Mouse (Mus musculus): ENCODE measurements around the gene Ift88.

The Ift88 gene

DNA sequence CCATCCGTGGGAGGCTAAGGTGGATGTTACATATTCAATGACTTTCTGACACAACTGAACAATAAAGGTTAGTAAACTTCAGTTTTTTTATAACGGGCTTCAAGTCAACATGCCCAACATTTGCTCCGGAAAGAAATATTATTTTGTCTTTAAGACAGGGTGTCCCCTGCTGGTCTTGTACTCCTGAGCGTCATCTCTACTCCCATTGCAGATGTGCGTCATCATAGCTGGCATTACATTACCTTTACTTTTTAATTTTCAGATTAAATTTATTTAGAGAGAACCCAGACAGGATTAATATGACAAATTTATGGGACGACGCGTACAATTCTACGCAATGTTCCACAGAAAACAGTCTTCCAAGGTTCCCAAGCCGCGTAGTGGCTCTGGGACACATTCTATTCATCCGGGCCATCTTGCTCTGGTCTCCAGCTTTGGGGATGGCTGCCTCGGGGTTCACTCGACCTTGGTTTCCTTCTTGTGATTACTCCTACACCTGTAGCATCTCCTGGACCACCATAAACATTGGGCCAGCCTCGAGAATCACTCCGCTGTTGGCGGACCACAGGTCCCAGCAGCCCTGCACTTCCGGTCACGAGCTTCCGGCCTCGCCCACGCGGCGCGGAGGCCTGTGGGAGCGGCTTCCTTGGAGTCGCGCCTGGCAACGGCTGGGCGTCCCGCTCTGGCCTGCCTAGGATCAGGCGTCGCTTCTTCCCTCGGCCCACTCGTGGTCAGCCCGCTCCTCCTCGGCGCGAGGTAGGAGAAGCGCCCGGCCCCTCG is at the start of gene Ift88:
TSS of gene Ift88 (plus strand) at position 631 of the 780 bp plus-strand sequence.
- in situ Hi-C loops (cut with MboI) = loop anchor here (25.0 kb wide), 1 partner anchor 311 kb away; the partner anchor contains the start of genes Gjb2 and Gm4491

DNA sequence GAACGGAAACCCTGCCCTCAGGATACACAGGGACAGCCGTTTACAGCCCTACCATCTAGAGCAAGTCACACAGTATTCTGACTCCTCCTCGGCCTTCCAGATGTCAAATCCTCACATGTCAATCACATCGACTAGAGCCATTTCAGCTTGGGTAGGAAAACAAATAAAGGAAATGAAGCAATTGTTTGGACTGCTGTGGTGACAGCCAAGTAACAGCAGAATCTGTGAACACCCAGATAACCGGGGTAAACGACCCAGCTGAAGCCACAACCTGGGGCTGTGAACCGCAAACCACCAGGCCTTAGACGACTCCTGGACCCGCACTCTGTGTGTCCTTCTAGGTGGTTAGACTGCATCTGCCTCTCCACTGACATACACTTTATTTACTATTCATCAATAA is 48.7 kb upstream of the Ift88 start:
- in situ Hi-C loops (cut with MboI) = no loop called here

DNA sequence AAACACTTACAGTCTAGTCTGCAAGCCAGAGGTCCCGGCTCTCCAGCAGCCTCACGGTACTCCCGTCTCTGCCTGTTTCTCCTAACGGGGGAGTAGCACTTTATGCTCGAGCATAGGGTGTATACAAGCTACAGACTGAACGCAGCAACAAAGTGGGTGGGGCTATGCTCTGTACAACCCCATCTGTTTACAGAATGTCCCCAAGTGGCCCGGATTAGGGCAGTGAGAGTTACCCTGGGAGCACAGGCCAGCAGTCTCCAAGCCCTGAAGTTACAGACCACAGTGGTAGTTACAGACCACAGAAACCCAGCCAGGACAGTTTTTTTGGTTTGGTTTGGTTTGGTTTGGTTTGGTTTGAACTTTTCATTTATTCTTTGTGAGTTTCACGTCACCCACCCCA is 47.8 kb upstream of the Ift88 start:
- in situ Hi-C loops (cut with MboI) = no loop called here

DNA sequence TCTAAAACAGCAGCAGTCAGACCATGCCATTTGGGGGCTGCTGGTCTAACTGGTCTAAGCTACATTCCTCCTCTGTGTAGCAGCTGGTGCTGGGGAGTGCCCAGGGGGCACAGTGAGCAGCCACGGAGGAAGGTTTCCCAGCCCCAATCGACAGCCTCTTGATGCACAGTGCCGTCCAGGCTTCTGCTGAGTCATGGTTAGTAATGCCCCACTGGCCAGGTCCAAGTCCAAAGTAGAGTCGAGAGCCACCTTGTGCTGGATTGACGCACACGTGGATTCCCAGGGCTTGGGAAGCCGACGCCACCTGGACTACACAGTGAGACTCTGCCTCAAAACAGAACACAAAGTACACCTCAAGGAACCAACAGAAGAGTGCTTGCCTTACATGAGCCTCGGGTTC is 46.9 kb upstream of the Ift88 start:
- in situ Hi-C loops (cut with MboI) = no loop called here

DNA sequence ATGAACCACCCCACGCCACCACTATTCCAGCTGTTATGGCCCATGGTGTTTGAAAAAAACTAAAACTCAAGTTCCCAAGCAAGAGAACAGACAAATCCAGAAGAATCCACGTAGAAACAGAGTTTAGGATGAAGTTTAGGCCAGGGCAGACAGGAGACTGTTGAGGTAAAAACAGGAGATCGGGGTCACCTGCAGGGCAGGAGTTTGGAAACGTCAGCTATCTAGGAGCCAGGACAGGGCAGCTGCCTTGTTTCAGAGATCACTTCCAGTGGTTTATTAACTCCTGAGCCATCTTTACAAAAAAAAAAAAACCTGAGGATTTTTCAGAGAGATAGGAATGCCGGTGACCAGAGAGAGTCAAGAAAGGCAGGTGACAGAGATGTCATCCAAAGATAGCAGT is 46.3 kb upstream of the Ift88 start:
- in situ Hi-C loops (cut with MboI) = no loop called here

DNA sequence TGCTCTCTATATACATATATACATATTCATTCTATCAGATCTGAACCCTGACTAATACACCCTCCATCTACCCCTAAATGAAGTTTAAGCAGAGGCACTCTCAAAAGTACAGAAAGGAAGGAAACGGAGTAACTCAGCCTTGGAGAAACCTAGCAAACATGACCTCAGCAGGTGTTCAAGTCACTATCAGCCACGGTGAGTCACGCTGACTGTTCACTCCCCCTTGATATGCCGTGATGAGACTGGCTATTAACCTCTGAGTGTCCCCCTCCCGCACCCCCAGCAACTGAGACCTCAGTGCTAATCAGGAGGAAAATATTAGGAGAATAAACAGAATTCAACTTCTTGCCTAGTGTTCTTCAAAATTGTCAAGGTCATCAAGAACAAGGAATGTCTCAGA is 38.2 kb upstream of the Ift88 start:
- in situ Hi-C loops (cut with MboI) = no loop called here

DNA sequence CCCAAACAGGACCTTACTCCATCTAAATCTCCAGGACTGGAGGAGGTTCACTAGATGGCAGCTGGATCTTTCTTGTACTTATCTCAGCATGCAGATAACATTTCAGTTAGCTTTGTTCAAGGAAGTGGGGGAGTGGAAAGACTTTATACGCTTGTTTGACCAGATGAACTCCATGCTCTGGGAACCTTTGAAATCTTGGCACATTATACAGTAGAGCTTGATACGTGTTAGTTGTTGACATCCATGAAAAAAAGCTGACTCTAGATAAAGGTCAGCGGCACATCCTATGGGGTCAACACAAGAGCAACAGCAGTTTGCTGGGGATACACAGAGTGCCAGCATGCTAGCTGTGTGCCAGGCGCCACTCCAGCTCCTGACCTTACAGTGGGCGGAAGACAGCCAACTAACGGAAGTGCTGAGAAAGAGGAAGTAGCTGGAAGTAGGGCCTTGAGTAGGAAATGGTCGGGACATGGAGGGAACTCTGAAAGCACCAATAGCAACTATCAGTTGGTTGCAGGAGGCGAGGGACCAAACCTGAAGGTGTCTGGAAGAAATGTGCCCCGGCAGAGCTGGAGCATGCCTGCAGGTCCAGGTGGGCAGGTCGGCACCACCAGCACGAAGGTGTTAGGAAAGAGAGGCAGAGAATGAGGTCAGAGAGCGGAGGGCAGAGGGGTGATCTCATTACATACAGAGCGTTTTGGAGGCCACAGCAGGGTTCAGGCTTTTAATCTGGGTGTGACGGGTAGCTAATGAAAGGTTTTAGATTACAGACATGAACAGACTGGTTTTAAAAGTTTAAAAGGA is 36.9 kb upstream of the Ift88 start:
- in situ Hi-C loops (cut with MboI) = no loop called here

DNA sequence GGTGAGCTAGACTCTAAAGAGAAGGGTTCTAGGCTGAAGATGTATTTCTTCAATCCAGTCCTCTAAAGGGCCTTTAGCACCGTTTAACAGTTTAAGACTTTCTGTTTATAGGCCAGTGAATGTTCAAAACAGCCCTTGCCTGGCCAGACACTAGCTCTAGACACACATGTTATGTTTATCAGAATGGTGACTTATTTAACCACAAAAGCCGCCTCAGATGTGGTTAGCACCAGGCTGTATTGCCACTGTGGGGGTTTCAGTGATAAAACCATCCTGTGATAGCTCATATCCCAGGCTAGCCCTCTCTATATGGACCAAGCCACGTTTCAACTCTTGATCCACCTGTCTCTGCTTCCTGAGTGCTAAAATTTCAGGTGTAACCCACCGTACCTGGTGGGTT is 32.2 kb upstream of the Ift88 start:
- in situ Hi-C loops (cut with MboI) = no loop called here

DNA sequence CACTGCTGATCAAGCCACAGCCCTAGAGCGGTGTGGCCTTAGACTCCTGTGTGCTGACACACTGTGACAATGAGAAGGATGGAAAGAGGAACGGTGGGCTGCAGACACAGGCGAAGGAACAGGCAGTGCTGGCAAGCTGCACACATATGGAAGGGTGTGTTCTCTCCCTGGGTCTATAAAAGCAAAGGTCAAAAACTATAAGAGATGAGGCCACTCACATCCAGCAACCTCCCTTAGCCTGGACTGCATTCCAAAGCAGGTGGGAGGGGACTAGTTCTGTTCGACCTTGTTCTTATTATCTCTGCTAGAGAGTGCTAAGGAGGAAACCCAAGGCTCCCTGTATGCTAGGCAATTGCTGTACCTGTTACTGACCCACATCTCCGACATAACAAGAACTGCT is 31.6 kb upstream of the Ift88 start:
- in situ Hi-C loops (cut with MboI) = no loop called here

DNA sequence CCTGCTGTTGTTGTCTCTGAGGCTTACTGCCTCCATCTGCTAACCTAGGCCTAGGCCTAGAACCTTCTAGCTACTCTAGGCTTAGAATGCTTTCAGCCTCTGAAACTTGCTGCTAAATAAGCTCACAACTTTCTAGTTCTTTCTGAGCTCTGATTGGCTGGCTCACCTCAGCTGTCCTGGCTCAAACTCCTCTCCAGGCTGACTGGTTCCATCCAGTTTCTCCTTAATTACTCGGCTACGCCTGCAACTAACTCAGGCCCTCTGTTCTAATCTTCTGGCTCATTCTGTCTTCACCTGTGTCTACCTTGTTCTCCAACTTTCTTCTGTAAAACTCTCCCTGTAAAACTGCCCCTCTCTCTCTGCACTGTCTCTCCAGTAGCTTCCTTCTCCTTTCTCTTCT is 28.4 kb upstream of the Ift88 start:
- in situ Hi-C loops (cut with MboI) = no loop called here

DNA sequence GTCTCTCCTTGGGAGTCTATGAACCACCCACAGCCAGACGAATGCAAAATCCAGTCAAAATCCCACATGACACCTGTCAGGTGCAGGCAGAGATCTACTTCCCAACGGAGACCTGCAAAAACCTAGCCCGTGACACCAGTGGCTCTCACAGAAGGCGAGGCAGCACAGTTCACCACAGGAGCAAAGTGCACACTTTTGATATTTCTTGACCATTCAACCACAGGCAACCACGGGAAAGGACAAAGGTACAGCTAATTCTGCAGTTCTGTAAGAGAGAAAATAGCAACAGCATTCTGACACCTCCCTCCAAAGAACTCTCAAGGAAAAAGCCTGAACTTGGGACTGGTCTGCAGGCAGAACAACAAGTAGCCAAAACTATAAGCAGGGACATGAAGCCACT is 26.6 kb upstream of the Ift88 start:
- in situ Hi-C loops (cut with MboI) = no loop called here

DNA sequence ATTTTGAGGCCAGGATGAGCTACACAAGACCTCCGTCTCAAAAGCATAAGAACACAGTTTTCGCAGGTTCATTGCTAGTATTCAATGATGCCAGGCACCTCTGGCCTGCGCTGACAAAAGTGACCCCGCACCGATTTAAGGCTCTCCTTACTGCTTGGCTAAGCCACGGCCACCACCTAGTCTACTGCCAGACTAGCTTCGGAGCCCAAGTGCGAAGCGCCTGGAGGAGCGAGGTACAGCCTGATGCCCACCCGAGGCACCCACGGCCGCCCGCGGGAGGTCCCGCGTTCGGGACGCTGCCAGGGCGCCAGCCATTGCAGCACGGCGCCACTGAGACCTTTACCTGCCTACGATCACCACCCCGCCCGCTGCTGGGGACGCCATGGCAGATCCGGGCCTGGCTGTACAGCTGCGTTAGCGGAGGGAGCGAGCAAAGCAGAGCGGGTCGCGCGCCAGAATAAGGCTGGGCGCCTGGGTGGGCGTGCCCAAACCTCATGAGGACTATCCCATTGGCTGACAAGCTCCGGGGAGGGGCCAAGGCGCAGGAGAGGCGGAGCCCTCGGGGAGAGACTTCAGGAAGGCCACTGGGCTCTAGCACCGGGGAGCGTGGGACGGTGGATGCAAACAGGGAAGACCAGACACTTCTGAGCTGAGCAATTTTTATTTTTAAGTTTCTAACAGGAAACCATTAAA is 25.7 kb upstream of the Ift88 start, which contains the start of gene Cryl1:
TSS of gene Cryl1 (minus strand) at position 465 of the 693 bp plus-strand sequence.
- in situ Hi-C loops (cut with MboI) = no loop called here

DNA sequence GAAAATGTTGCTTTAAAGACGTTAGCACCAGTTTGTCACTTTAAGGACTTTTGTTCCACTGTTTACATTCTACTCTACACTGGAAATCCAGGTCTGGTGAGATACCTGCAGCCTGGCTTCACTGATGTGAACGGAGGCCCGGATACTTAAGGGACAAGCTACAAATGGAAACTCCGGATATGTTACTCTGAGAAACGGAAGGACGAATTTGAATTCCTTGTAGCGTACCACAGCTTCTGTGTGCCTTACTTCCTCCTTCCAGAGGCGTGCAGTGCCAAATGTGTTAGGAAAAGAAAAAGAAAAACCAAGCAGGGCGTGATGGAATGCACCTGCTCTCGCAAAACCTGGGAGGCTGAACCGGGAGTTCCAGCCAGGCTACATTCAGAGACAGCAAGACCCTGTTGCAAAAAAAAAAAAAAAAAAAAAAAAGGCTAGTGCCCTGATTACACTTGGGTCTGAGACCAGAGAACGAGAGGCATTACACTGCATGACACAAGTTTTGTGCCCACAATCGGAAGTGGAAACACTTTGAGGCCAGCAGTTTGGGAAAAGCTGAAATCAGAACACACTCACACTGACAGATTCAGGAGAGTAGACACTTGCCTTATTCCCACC is 24.9 kb upstream of the Ift88 start:
- in situ Hi-C loops (cut with MboI) = no loop called here

DNA sequence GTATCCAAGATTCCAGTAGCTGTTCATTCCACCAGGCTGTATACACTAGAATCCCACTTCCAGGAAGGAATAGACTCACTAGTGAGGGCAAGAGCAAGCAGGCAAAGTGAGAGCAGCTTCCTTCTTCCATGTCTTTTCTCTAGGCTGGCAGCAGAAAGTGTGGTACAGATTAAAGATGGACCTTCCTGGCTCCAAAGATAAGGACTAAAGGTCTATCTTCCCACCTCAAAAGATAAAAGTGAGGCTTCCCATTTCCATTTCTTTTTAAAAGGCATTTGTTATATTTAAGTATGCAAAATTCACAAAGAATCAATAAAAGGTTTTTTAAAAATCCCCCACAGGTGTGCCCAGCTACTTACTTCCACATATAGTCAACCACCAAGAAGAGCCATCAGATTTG is 21.0 kb upstream of the Ift88 start:
- in situ Hi-C loops (cut with MboI) = loop anchor here (25.0 kb wide), 1 partner anchor 291 kb away; the partner anchor contains the start of genes Gjb2 and Gm4491

DNA sequence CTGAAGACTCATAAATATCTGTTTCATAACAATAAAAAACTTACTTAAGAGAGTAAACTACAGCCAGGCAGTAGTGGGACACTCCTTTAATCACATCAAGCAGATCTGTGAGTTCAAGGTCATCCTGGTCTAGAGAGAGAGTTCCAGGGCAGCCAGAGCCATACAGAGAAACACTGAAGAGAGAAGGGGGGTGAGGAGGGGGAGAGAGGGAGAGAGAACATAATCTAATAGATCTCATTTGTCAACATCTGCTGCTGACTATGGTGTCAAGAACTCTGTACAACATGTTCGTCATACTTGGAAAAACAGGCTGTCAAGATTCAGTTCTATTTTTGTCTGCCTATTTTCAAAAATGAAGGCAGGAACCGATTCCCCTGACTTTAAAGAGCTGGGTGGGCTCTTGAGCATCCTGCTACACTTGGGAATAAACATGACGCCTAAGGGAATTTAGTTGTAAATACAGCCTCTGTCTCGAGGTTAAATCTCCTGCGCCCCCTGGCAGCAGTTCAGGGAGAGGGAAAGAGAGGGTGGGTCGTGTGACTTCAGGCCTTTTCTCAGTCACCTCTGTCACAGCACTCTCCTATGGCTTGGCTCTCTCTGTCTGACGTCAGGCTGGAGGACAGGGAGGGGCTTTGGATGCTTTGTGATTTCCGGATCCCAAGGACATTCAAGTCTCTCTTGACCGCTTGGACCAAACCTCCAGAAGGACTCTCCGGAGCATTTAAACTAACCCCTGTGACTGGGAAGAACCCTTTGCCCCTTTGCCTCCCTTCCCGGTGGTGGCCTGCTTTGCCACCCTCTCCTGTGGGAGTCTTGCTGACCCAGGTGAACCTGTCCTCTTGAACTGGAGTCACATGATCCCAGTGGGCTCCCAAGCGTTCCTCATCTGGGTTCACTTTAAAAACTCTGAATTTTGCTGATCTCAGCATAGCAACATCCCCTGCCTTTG is 16.5 kb upstream of the Ift88 start:
- in situ Hi-C loops (cut with MboI) = loop anchor here (25.0 kb wide), 1 partner anchor 295 kb away; the partner anchor contains the start of genes Gjb2 and Gm4491

DNA sequence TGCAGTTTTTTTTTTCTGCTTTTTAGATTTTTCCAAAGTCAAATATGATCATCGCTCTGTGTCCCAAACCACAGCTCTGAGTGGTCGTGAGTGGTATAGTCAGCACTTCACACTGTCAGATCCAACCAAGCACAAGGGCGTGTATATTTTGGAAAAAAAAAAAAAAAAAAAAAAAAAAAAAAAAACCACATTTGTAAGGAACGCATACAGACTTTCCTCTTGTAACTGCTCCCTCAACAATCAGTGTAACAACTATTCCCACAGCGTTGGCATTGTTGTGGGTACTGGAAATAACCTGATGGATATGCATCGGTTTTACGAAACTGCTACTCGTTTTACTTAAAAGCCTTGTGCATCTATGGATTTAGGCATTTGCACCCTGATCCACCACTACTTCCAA is 15.8 kb upstream of the Ift88 start:
- in situ Hi-C loops (cut with MboI) = loop anchor here (25.0 kb wide), 1 partner anchor 296 kb away; the partner anchor contains the start of genes Gjb2 and Gm4491

DNA sequence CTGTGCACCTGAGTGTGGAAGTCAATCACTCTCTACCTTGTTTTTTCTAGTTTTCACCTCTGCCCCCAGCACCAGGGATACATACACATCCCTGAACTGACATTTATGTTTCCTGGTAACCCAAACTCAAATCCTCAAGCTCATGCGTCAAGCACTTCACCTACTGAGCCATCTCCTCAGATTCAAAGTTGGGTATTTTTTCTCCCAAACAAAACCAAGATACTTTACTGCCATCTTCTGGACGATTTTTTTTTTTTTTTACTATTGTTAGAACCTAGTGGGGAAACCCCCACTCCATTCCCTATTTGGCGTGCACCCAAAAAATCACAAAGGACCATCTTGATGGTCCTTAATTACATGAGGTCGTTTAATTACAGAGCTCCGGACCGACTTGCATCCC is 14.8 kb upstream of the Ift88 start:
- in situ Hi-C loops (cut with MboI) = loop anchor here (25.0 kb wide), 1 partner anchor 297 kb away; the partner anchor contains the start of genes Gjb2 and Gm4491

DNA sequence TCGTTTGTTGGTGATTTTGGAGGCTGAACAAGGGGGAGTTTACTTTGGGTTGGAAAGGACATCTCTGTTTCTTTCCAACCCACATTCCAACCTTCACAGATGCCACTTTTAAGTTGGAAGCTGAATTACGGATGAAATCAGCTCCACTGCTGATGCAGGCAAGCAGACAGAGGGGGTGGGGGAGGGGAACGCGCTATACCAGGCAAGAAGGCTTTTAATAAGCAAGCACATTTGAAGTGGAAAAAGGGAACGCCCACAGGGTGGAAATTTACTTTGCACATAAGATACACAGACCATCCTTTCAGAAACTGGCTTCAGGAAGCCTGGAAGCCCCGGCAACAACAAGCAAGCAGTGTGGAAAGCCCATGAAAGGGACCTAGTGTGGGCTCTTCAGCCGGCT is 11.7 kb upstream of the Ift88 start:
- in situ Hi-C loops (cut with MboI) = loop anchor here (25.0 kb wide), 1 partner anchor 300 kb away; the partner anchor contains the start of genes Gjb2 and Gm4491

DNA sequence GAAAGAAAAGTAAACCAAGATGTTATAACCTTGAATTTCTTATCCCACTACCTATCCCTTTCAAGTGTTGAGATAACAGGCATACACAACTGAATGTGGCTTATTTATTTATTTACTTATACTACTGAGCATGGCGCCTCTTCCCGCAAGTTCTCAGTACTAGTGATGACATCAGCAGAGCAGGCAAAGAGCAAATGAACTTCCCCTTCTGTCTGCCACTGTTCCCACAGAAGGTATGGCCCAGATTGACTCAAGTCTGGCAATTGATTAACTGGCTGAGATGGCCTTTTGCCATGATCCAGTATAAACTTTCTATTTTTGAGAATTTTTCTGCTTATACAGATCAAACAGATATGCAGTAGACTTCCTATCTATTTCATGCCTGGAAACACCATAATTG is 6.7 kb upstream of the Ift88 start:
- in situ Hi-C loops (cut with MboI) = loop anchor here (25.0 kb wide), 1 partner anchor 305 kb away; the partner anchor contains the start of genes Gjb2 and Gm4491

DNA sequence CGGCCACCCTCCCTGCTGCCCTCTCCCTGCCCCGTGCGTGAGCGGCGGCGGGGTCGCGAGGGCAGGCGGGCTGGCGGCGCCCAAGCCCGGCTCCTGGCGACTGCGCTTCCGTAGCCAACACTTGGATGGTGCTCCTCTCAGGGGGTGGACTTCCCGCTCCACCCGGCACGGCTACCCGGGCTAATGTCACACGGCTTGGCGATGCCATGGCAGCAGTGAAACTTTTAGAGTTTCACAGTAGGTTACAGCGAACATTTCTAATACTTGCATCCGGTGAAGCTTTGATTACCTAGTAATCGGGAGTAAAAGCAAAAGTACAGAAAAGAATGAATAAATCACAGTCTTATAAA is 325 bp downstream of the Ift88 start:
- in situ Hi-C loops (cut with MboI) = loop anchor here (25.0 kb wide), 1 partner anchor 312 kb away; the partner anchor contains the start of genes Gjb2 and Gm4491

All from mature B cell (primary cell).